Mouse (Mus musculus): Measurements from ENCODE around the gene Cog6.

The Cog6 gene

GRCm38 (mm10) chr3:53032432-53032831 is 15.4 kb upstream of the Cog6 start:
- no peak for DNase-seq (ENCODE audit: low spot score in 2 of 2)

- DNase-seq (ENCODE audit: low spot score in 2 of 2) = no peak
These were observed 14.5 kb upstream of the Cog6 start for GRCm38 (mm10) chr3:53031586-53031985.

GRCm38 (mm10) chr3:53029046-53029445 is 12.0 kb upstream of the Cog6 start:
- DNase-seq (ENCODE audit: low spot score in 2 of 2) = peak; percentile 15 to 34

GRCm38 (mm10) chr3:53027333-53027732 is 10.3 kb upstream of the Cog6 start:
- DNase-seq (ENCODE audit: low spot score in 2 of 2) = no peak

GRCm38 (mm10) chr3:53007411-53007810 is 9.6 kb downstream of the Cog6 start:
- DNase-seq (ENCODE audit: low spot score in 2 of 2) = no peak

- no peak for DNase-seq (ENCODE audit: low spot score in 2 of 2)
These were observed 12.5 kb downstream of the Cog6 start for GRCm38 (mm10) chr3:53004406-53005114.

- no peak for DNase-seq (ENCODE audit: low spot score in 2 of 2)
These were observed 15.0 kb downstream of the Cog6 start for GRCm38 (mm10) chr3:53002076-53002475.

GRCm38 (mm10) chr3:52999996-53000395 is 17.0 kb downstream of the Cog6 start:
- DNase-seq (ENCODE audit: low spot score in 2 of 2) = no peak

GRCm38 (mm10) chr3:52999016-52999744 is 17.9 kb downstream of the Cog6 start:
- DNase-seq (ENCODE audit: low spot score in 2 of 2) = no peak

GRCm38 (mm10) chr3:52997381-52997780 is 19.7 kb downstream of the Cog6 start:
- no peak for DNase-seq (ENCODE audit: low spot score in 2 of 2)

GRCm38 (mm10) chr3:52996635-52997034 is 20.4 kb downstream of the Cog6 start:
- DNase-seq (ENCODE audit: low spot score in 2 of 2) = no peak

- DNase-seq (ENCODE audit: low spot score in 2 of 2) = no peak
These were observed 22.4 kb downstream of the Cog6 start for GRCm38 (mm10) chr3:52994666-52995065.

- DNase-seq (ENCODE audit: low spot score in 2 of 2) = no peak
These were observed 23.7 kb downstream of the Cog6 start for GRCm38 (mm10) chr3:52993296-52993695.

GRCm38 (mm10) chr3:52990041-52990737 is 26.8 kb downstream of the Cog6 start:
- DNase-seq (ENCODE audit: low spot score in 2 of 2) = no peak

GRCm38 (mm10) chr3:52985508-52985941 is 31.5 kb downstream of the Cog6 start:
- peak in 1 of 2 experiments; percentile 19 for DNase-seq (ENCODE audit: low spot score in 2 of 2)

GRCm38 (mm10) chr3:52983772-52984171 is 33.3 kb downstream of the Cog6 start:
- no peak for DNase-seq (ENCODE audit: low spot score in 2 of 2)

GRCm38 (mm10) chr3:52982993-52983392 is 34.0 kb downstream of the Cog6 start:
- DNase-seq (ENCODE audit: low spot score in 2 of 2) = no peak

- DNase-seq (ENCODE audit: low spot score in 2 of 2) = peak; percentile 50 to 52
These were observed 42.1 kb downstream of the Cog6 start for GRCm38 (mm10) chr3:52974674-52975556.

GRCm38 (mm10) chr3:52972916-52973315 is 44.1 kb downstream of the Cog6 start:
- DNase-seq (ENCODE audit: low spot score in 2 of 2) = no peak

- DNase-seq (ENCODE audit: low spot score in 2 of 2) = no peak
These were observed 50.0 kb downstream of the Cog6 start for GRCm38 (mm10) chr3:52967046-52967445.

- DNase-seq (ENCODE audit: low spot score in 2 of 2) = no peak
These were observed 52.8 kb downstream of the Cog6 start for GRCm38 (mm10) chr3:52964206-52964605.

GRCm38 (mm10) chr3:52963441-52963840 is 53.6 kb downstream of the Cog6 start:
- DNase-seq (ENCODE audit: low spot score in 2 of 2) = no peak
